Mouse (Mus musculus) gastrocnemius, adult 2 months (tissue): ENCODE measurements at regions not wholly inside any gene's neighbourhood (a gene's known extent, or its start where the extent isn't known, plus 50 kb on each side); places are given as distances from the start of the nearest gene placed in this dataset.
A peak's percentile ranks its signal among the peaks of the same experiment; 100 is the strongest.

Experiments used
- DNase-seq: peaks from one replicate; pipeline ENCODE4 v3.0.0; 2022
- H3K27ac ChIP-seq: fragments of 200-600 bp; 2 replicates; pipeline ENCODE4 v1.8.1; 2022; ENCODE audit warnings: mild to moderate bottlenecking
- H3K4me3 ChIP-seq: fragments of 200-600 bp; 2 replicates; pipeline ENCODE4 v1.8.1; 2022; ENCODE audit warnings: mild to moderate bottlenecking, moderate library complexity
- CTCF ChIP-seq: fragments of 200-600 bp; IDR thresholded peaks from 2 replicates; pipeline ENCODE4 v1.8.1; 2022; ENCODE audit warnings: antibody characterized with exemption, mild to moderate bottlenecking, moderate library complexity
- intact Hi-C: fragments of 180-260 bp; cut with DNase I; formaldehyde crosslinking; loops from one replicate; pipeline ENCODE4 v1.15.1; 2025

DNA sequence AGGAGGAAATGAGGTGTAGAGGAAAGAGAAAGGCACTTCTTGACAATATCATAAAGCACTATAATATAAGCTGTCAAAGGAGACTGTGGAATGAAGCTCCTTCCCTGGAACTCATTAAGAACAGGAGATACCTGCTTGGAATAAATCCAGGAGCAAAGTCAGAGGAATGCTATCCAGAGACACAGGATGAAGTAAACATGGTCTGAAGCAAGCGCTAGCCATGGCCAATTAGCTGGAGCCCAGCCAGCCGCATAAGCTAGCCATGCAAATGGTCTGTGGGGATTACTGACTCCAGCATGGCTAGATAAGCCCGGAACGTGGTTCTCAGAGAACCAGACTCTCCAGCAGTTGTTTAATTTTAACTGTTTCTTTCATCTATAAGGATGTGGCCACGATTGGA is 54.9 kb upstream of the Gpc3 start:
- H3K4me3 ChIP-seq = no peak overlapping the region
- H3K27ac ChIP-seq = no peak overlapping the region
- intact Hi-C loops = no loop called here
- DNase-seq = no peak
- no peak for TF ChIP-seq CTCF

DNA sequence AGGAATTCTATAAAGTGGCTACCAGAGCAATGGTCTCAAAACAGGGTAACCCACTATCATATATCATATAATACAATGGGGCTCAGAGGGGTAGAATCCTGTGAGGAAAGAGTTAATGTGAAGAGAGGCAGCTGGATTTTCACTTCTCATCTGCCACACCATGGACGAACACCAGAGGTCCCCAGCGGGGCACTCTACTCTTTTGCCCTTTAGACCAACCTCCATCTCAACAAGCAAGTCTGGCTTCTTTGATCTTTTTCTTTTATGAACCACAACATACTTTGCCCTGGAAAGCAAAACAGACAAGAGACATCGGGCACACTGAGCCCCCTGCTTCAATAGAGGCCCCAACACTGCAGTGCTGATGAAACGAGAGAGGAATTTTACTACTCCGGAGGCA is 65.3 kb upstream of the Gpc3 start:
- TF ChIP-seq CTCF = peak; percentile 38
- intact Hi-C loops = no loop called here
- no peak overlapping the region for H3K27ac ChIP-seq
- no peak for DNase-seq
- H3K4me3 ChIP-seq = no peak overlapping the region

DNA sequence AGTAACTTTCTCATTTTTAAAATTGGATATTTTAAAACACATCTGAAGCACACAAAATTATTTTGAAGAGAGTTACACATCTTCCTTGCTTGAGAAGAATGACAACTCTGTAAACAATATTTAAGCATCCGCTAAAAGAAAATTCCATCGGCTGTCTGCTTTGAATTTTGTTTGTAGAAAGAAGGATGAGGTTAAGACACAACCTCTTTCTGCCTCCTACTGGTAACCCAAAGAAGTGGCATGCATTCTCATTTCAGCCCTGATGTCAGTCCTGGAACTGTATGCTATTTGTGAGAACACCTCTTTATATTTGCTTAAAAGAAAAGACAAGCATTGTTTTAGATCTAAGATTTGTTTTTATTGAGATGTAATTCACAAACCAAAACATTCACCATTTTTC is 80.6 kb upstream of the Gpc3 start:
- no peak overlapping the region for H3K4me3 ChIP-seq
- H3K27ac ChIP-seq = no peak overlapping the region
- TF ChIP-seq CTCF = peak; percentile 50
- DNase-seq = no peak
- intact Hi-C loops = loop anchor here (10.0 kb wide), 1 partner anchor 240 kb away; no protein-coding TSS in a partner anchor

DNA sequence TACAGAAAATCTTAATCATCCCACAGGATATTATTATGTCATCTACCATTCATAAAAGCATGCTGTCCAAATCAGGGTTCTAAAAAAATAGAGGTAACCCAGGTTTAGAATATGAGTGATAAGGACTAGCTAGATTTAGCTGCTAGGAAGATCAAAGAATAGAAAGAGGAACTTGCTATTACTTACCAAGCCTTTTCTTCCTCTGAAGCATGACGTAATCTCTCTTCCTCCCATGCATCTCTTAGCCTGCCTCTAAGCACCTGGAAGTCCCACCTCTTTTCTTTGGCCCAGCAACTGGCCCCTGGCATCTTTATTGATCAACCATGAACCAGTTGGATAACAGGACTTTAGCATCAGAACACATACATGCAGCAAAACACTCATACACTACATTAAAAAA is 85.9 kb upstream of the Gpc3 start:
- TF ChIP-seq CTCF = no peak
- H3K27ac ChIP-seq = no peak overlapping the region
- no peak overlapping the region for H3K4me3 ChIP-seq
- no peak for DNase-seq
- intact Hi-C loops = loop anchor here (10.0 kb wide), 1 partner anchor 245 kb away; no protein-coding TSS in a partner anchor

DNA sequence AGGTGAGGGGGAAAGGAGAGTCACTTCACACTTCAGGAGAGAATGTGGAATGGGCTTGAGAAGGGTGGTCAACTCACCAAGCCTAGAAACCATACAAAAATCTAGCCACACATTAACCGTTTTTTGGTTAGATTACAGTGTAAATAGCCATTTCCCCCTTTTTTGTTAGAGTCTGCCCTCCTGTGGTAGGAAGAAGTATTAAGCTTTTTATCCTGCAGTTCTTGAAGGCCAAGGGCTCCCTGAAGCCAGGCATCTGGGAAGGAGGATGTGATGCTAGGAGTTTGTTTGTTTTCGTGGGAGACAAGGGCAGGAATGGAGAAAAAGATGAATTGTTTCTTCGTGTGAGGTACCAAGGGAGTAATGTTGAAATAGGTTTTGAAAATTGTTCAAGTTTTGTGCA is 73.5 kb upstream of the Ccdc160 start:
- no peak overlapping the region for H3K4me3 ChIP-seq
- TF ChIP-seq CTCF = peak; percentile 41
- no peak overlapping the region for H3K27ac ChIP-seq
- DNase-seq = no peak
- intact Hi-C loops = no loop called here

DNA sequence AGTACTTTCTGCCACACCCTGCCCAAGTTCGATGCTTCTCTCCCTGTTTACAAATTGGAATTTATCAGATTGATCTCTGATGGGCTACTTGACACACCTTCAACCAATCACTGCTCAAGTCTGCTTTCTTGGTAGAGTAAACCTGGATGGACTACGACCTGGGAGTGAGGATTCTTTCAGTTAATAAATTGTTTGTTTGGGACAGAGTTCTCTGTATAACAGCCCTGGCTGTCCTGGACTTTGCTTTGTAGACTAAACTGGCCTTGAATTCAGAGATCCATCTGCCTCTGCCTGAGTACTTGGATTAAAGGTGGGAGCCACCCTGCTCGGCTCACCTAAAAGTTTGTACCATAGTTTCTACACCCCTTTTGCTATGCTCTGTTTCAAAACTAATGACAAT is 52.9 kb upstream of the Ccdc160 start:
- intact Hi-C loops = no loop called here
- no peak overlapping the region for H3K4me3 ChIP-seq
- H3K27ac ChIP-seq = no peak overlapping the region
- no peak for DNase-seq
- no peak for TF ChIP-seq CTCF
